Mouse (Mus musculus) retina, postnatal 1 day (tissue): ENCODE data around the gene Pdlim7.

Experiments
- DNase-seq: peaks from one replicate; pipeline ENCODE4 v3.0.0-alpha.2; 2012

The Pdlim7 gene

GRCm38 (mm10) chr13:55484520-55485088 lies 28.9 kb downstream of the Pdlim7 start:
- DNase-seq: no peak

GRCm38 (mm10) chr13:55483593-55483992 lies 29.9 kb downstream of the Pdlim7 start:
- peak; percentile 88 for DNase-seq

DNA sequence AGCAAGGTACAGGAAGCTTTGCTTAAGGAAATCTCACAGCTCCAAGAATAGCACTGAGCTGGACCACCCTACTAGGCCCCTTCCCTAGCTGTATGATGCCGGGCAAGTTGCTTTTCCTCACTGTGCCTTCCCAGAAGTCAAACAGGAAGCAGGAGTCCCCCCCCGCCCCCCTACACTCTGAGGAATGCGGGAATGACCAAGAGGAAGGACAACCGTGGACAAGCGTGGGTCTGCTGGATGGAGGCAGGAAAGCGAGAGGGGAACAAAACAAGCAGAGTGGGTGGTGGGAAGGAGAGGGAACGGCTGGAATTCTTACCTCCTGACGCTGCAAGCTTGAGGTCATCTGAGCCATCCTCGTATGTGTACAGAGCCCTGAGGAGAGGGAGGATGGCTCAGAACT lies 30.4 kb downstream of the Pdlim7 start:
- DNase-seq: no peak

DNA sequence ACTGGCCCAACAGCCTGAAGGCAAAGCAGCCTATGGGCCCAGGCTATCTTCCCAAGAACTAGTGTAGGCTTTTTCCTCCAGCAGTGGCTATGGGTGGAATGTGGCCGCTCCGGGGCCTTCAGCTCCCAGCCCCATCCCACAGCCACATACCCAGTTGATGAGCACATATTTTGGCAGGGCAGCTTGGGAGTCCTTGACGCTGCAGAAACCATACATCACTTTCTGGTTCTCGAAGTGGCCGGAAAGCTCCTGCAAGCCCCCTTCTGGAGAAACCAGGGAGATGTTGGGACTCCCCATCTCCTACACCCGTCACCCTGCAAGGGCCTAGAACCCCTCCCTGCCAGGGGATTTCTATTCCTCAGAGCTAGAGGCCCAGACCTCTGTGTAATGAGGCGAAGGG lies 30.9 kb downstream of the Pdlim7 start:
- DNase-seq: no peak

DNA sequence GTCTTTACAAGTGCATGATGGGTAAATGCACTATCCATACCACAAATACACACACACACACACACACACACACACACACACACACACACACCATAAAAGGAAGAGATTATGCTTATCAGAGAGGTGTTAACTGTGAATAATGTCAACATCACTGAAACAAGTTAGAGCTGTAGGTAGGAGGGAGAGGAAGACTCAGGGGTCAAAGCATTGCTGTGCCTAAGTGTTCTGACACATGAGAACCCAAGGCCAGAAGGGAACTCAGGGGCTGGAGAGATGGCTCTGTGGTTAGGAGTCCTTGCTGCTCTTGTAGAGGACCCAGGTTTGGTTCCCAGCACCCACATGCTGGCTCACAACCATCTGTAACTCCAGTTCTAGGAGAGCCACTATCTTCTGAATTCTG lies 33.5 kb downstream of the Pdlim7 start:
- DNase-seq: no peak

DNA sequence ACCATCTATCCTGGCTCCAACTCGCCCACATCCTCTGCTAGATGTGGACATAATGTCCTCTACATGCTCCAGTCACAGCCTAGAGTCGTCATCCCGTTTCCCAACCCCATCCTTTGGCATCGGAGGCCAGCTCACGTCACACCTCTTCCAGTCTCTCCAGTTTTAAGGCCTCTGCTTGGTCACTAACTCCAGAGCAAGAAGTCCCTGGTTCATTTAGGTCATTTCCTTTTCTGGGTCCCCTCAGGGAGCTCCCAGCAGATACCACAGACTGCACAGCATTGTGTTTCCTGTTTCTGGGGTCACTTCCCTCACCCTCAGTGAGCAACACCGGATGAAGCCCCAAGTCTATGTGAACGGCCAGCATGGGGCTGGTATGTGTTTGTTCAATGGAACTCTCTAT lies 34.5 kb downstream of the Pdlim7 start:
- DNase-seq: no peak

GRCm38 (mm10) chr13:55478036-55478435 lies 35.4 kb downstream of the Pdlim7 start:
- peak; percentile 52 for DNase-seq

- DNase-seq: no peak
These were observed 36.0 kb downstream of the Pdlim7 start for GRCm38 (mm10) chr13:55477492-55477891.

GRCm38 (mm10) chr13:55476256-55476655 lies 37.2 kb downstream of the Pdlim7 start:
- DNase-seq: no peak

- no peak for DNase-seq
These were observed 37.7 kb downstream of the Pdlim7 start for GRCm38 (mm10) chr13:55475750-55476149.

GRCm38 (mm10) chr13:55474621-55475069 lies 38.8 kb downstream of the Pdlim7 start:
- peak; percentile 76 for DNase-seq

DNA sequence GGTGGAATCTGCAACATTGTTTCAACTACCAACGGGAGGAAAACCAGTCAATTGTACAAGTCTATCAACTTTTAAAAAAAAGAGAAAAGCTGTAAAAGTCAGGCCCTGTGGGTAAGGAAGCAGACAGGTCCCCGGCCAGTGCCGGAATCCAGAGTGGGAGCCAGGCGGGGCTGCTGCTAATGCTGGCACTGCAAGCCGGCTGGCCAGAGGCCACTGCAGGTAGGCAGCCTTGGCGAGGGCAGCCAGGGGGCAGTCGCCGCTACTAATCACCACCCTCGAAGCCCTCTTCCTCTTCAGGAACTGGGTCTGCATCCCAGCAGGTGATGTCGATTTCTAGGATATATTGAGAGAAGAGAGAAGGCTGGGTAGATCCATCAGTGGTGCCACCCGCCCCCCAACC lies 39.5 kb downstream of the Pdlim7 start:
- DNase-seq: no peak

- peak; percentile 50 for DNase-seq
These were observed 40.2 kb downstream of the Pdlim7 start for GRCm38 (mm10) chr13:55473076-55473831.

DNA sequence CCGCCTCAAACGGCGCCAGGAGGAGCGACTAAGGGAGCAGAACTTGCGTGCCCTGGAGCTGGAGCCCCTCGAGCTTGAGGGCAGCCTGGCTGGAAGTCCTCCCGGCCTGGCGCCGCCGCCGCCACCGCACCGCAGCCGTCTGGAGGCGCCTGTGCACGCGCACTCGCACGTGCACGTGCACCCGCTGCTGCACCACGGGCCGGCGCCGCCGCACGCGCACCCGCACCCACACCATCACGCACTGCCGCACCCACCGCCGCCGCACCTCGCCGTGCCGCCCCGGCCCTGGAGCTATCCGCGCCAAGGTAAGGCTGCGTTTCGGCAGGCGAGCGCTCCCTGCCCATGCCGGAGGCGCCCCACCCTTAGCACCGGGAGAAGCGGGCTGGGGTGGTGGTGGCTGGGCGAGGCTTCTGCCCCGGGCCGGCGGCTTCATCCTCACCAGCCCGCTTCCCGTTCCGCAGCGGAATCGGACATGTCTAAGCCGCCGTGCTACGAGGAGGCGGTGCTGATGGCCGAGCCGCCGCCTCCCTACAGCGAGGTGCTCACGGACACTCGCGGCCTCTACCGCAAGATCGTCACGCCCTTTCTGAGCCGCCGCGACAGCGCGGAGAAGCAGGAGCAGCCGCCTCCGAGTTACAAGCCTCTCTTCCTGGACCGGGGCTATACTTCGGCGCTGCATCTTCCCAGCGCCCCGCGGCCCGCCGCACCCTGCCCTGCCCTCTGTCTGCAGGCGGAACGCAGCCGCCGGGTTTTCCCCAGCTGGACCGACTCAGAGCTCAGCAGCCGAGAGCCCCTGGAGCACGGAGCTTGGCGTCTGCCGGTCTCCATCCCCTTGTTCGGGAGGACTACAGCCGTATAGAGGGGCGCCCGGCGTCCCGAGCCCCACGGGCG lies 41.1 kb downstream of the Pdlim7 start:
- DNase-seq: peak; percentile 74

- DNase-seq: no peak
These were observed 41.7 kb downstream of the Pdlim7 start for GRCm38 (mm10) chr13:55471819-55472131.

DNA sequence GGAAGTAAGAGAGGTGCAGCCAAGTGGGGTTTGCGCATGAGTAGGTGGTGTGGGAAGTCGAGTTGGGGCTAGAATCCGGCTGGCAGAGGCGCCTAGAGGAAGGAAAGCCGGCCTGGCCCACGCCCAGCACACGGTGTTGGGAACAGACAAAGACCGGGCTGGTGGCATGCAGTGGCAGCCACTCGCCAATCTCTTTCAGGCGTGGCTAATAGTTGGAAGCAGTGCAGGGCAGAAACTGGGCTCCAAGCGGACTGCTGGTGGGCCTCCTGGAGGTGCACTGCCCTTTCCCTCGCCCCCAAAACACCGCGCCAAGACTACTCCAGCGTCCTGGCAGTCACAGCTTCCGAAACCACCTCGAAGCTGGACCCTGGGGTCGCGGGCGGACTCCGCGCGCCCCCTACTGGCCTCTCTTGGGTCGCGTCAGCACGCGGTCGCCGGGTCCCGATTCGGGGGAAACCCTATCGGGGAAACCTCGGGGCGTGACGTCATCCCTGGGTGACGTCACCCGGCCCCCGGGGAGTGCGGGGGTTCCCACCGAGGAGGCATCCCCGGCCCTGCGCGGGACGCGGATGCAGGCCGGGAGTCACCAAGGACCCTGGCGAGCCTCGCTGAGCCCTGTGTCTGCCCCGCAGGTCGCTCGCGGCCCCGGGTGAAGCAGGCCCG lies 42.2 kb downstream of the Pdlim7 start:
- DNase-seq: peak; percentile 92

GRCm38 (mm10) chr13:55470372-55470771 lies 43.1 kb downstream of the Pdlim7 start:
- DNase-seq: peak; percentile 48

GRCm38 (mm10) chr13:55468851-55469560 lies 44.5 kb downstream of the Pdlim7 start:
- peak; percentile 68 for DNase-seq

- peak; percentile 56 for DNase-seq
These were observed 47.5 kb downstream of the Pdlim7 start for GRCm38 (mm10) chr13:55465830-55466440.

- peak; percentile 90 for DNase-seq
These were observed 48.3 kb downstream of the Pdlim7 start for GRCm38 (mm10) chr13:55465184-55465583.

- DNase-seq: peak; percentile 89
These were observed 49.2 kb downstream of the Pdlim7 start, which contains the start of gene Prr7 for GRCm38 (mm10) chr13:55464027-55464884. Prr7 (plus strand) TSS chr13:55464267.
